Mouse (Mus musculus) adrenal gland, postnatal 10 days (tissue): Measurements from ENCODE around the gene Nfib. TPM values are rescaled to one million over a fixed set of nuclear protein-coding genes. Genes with fewer than 3 reads are reported as not detected.
A peak's percentile ranks its signal among the peaks of the same experiment; 100 is the strongest.

Experiments
- DNase-seq: peaks from one replicate; pipeline ENCODE4 v3.0.0; 2021; ENCODE audit warnings: mixed read lengths
- total RNA-seq, 2 experiments: library from RNA; stranded (reverse); gene quantifications; 2 replicates each; pipeline ENCODE4 v1.2.3; 2021

The Nfib gene
- total RNA-seq, 2 experiments from 2014 or later, result 101 to 139 TPM

- DNase-seq, result no peak
These were observed 274.7 kb downstream of the Nfib start for GRCm38 (mm10) chr4:82430802-82431201.

GRCm38 (mm10) chr4:82426224-82426623 lies 279.3 kb downstream of the Nfib start:
- DNase-seq, result no peak

DNA sequence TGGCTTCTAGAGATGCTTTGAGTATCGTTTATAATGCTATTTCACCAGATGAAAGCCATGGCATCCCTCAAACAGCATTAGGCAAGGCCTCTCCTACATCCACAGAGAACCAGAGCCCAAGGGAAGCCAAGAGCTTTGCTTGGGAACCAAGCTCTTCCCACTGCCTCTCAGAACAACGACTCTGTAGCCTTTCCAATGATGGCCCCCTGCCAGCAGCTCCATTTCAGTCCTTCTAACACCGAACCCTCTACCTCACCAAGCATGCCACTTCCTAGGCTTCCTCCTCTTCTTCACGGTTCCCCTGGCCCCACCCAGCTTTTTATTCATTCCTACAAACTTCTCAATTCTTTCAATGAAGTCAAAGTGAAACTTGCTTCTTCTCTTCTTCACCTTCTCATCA lies 287.3 kb downstream of the Nfib start:
- no peak for DNase-seq

DNA sequence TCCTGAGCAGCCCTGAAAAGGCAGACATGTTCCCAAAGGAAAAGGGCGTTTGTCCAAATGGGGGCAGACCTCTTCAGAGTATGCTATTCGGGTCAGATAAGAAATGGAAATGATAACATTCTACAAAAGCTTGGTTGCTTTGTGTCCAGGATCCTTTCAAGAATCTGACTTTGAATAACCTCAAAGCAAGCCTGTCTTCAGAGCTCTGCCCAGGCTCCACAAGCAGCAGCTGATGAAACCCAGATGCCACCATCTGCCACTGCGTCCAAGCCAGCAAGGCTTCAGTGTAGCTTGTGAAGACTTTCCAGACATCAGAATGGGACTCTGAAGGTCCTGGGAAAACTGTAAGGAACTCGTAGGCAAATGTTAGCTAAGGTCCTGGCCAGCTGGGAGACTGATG lies 289.7 kb downstream of the Nfib start:
- no peak for DNase-seq

- DNase-seq, result no peak
These were observed 292.9 kb downstream of the Nfib start for GRCm38 (mm10) chr4:82412651-82413050.

DNA sequence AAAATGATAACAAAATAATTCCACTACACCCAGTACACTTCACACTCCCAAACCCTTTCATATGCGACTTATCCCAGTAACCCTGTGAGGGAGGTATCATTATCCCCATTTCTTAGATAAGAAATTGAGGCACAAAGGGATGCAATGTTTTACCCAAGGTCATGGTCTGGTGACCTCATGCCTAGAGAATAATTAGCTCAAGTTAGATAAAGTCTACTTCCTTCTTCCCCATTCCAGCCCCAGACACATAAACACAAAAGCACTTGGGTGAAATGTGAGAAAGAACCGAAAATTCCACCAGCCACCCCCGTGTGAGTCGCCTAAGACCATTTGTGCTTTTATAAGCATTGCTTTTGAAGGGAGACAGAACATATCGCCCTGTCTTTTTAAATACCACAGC lies 293.6 kb downstream of the Nfib start:
- DNase-seq, result no peak

- no peak for DNase-seq
These were observed 296.8 kb downstream of the Nfib start for GRCm38 (mm10) chr4:82408463-82409404.

DNA sequence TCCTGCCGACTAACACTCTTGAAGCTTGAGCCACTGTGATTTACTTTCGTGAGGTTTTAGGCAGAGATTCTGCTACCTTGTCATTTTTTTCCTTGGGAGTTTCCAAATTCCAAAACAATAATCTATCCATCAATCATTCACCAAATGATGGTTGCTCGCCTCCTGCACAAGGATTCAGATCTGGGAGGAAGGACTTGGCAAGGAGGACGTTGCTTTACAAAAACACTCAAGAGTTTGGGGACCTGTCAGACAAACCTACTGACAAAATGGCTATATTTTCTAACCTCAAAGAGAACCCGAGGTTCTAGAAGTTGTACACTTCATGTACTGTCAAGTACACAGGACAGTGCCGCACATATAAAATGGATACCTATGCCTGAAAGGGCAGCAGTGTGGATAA lies 299.0 kb downstream of the Nfib start:
- no peak for DNase-seq

DNA sequence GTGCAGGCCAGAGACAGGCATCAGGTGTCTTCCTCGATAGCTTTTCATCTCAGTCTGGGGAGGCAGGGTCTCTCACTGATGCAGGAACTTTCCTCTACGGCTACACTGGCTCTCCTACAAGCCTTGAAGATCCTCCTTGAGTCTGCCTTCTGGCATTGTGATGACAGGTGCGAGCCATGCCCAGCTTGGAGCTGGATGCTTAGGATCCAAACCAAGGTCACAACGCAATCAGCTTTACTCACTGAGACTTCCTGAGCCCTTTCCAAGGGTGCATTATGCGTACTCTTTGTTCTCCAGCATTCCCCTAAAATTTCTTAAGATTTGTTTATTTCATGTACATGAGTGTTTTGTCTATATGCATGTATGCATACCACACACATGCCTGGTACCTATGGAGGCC lies 299.8 kb downstream of the Nfib start:
- DNase-seq, result no peak

DNA sequence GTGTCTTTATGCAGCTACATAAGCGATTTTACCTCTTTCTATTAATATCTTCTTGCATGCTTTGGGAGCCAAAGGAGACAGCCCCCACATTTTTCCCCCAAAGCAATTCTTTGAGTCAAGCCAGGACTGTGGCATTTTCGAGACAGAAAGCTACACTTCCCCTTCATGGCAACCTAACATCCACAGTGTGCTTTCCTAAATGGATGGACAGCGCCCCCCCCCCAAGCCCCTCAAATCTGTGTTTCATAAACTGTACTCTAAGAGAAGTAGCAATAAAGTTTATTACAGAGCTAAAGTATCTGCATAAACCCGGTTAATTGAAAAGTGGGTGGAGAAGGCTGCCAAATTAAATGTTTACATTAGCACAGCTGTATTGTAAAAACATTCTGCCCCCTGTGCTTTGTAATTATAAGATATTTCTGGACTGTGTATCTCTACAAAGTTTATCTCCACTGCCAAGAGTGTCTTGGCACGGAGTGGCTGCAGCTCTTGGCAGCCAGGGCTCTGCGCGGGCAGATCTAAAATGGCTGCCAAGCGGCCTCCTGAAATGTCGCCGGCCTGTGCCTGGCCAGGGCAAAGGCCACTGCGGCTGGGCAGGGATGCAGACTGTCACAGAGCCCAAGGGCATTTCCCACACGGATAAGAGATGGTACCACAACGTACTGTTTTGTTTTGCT lies 301.4 kb downstream of the Nfib start:
- DNase-seq, result peak; percentile 85

DNA sequence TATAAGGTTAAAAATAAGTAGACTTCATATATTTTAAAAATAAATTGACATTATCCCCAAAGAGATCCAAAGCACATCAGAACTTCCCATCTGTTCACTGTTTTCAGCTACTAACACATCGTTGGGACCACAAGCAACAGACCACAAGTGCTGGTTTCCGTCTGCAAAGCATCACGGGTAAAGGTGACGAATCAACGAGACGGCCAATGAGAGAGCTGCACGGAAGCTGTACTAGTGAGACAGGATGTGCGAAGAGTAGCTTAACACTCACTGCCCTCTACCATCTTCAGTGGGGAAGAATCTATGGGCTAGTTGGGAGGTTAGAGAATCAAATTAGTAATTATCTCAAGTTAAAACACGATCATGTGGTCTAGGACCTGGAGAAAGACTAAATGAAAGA lies 302.9 kb downstream of the Nfib start:
- no peak for DNase-seq

DNA sequence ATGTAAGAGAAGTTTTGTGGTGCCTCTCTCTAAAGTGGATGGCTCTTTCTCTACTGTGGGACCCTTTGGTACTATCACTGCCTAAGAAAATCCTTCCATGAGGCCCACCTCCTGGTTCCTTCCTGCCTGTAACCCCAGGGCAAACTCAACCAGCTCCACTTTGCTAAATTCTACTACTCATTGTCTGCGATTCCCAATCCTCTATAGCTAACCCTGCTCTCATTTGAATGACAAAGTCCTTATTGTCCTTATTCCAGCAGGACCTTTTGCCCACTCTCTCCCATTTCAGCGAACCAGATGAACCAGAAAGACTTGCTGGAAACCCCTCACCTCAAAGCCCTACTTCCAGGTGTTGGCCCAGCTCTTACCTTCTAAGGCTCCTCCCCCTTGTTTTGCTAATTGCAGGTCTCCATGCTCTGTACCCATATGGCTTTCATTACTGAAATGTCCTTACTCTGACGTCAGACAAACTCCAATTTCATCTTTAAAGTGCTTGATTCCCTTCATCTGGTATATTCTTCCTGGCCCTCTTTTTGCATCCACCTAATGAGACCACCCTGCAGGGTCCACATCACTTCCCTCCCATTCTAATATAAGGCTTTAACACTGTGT lies 304.0 kb downstream of the Nfib start:
- DNase-seq, result no peak

DNA sequence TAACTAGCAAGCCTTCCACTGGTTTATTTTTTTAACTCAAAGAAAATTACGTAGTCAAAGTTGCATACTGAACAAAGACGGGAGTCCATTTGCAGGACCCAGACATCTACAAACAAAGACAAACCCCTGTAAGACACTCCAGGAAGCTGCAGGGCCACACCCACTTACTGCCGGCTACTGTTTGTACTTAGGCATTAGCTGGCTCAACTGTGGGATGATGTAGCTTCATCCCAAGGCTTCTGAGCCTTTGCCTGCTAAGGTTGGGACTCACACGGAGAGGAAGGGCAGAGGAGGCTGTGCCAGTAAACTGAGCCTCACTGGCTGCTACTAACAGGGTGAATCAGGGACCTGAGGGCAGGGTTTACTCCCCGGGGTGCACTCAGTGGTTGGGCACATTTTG lies 305.0 kb downstream of the Nfib start:
- DNase-seq, result peak; percentile 47

DNA sequence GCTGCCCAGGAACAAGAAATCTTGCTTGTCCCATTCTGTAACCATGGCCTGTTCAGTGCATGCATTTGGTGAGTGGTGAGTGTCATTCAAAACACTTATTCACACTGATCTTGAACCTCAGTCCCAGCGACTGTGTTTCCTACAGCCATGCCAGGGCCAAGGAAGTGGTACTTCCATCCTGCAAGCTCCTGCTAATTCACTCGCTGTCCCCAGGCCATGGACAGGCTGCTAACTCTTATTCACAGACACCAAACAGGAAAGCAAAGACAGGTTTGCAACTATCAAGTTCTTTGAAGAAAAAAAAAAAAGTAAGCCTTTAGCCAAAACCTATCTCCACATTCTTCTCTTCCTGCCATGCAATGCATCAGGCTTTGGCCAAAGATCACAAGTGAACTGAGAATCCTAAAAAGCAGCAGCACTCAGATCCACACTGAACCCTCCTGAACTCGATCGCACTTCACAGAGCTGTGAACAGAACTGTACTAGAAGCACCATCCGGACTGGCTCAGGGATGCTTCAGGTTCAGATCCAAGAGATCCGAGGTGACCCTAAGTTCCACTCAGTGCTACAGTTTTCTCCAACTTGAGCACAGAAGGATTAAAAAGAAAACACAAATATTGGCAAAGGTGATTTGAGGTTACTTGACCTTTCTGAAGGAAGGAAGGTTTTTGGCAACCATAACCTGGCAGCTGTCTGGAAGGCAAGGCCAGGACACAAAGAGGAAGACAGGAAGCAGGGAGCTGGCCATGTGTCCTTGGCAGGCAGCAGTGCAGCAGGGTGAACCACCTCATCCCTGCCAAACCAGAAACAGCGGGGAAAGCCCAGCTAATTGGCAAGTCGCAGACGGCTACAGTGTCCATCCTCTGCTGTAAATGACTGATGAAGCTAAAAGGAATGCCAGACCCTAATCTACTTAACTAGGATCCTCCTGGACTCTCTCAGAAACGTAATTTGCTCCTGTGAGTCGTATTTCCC lies 305.9 kb downstream of the Nfib start:
- DNase-seq, result peak; percentile 80

GRCm38 (mm10) chr4:82398282-82398681 lies 307.3 kb downstream of the Nfib start:
- no peak for DNase-seq

DNA sequence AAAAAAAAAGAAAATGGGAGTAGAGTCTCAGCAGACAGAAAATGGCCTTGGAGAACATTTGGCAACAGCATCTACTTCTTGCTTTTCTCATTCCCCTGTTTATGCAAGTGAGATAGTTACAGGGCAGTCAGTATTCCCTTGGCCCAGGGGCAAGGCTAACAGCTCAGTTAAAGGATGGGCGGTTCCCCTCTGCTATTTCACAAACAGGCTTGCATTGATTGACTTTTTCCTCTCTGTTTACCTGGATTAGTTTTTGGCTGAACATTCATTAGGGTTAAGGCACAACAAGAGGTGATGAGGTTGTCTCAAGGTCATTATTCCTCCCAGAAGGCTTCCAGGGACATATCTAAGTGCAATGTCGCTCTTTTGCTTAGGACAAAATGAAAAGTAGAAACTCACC lies 308.7 kb downstream of the Nfib start:
- DNase-seq, result no peak

DNA sequence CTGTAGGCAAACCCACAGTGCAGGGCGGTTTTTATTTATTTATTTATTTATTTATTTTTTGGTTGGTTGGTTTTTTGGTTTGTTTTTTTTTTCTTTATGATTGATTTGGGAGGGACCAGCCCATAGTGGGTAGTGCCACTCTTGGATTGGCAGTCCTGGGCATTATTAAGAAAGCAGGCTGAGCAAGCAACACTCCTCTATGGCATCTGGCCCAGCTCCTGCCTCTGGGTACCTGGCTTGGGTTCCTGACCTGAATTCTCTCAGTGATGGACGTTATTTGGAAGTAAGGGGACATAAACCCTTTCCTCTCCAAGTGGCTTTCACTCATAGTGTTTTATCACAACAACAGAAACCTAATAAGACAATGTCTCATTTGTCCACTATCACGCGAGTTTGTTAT lies 309.5 kb downstream of the Nfib start:
- DNase-seq, result no peak

- no peak for DNase-seq
These were observed 311.2 kb downstream of the Nfib start for GRCm38 (mm10) chr4:82394346-82394745.

DNA sequence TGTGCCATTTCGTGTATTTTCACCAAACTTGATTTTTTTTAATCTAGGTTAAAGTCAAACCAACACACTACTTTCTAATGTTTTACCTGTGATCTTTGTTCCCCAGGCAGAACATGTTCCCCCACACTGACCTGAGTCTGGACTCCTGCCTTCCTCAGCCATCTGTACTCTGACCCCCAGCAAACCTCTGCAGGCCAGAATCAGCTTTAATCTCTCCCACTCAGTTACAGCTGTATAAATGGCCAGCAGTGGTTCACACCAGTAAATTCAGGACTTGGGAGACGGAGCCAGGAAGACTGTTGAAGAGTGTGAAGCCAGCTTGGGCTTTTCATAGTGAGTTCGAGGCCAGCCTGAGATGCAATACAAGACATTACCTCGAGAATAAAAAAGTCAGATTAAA lies 312.5 kb downstream of the Nfib start:
- DNase-seq, result no peak

GRCm38 (mm10) chr4:82392496-82392895 lies 313.1 kb downstream of the Nfib start:
- DNase-seq, result no peak

- DNase-seq, result no peak
These were observed 313.7 kb downstream of the Nfib start for GRCm38 (mm10) chr4:82391726-82392472.
